Mouse (Mus musculus): ENCODE results near the gene Slfn3. TPM values are rescaled to one million over a fixed set of nuclear protein-coding genes. Genes with fewer than 3 reads are reported as not detected.
"Not testable (repeated sequence)": the region's sequence is repeated elsewhere in the genome, so short reads cannot be mapped to it uniquely, and the experiment has no call there.

Gene Slfn3
- polyA plus RNA-seq, 1 experiment from 2014 or later: 0.77 TPM

DNA sequence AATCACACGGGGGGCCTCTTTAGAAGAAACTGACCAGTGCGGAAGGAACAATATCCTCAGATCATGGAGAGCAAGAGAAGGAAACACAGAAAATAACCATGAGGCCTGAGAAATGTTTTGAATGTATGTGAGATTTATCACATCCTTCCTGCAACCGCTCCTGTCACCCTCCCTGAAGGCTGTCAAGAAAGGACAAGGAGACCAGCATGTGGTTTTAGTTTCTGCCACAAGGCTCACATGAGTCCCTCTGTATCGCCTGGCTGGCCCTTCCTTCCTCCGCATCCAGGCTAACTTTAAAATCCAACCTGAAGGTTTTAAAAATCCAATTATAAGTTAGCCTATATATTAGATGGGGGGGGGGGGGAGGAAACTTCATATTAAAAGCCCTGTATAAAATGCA is 32.7 kb downstream of the Slfn3 start:
- H3K9ac ChIP-seq (replicated peaks; ENCODE audit: low read depth, low read length); H3K4me3 ChIP-seq (ENCODE audit: low read depth, low read length); H3K9me3 ChIP-seq (ENCODE audit: control insufficient read depth, low read depth, low read length); ATAC-seq (ENCODE audit: insufficient number of reproducible peaks, insufficient read depth, low FRiP score, low read depth); H3K4me1 ChIP-seq (ENCODE audit: control insufficient read depth, insufficient read depth, low read length); H3K36me3 ChIP-seq (ENCODE audit: control insufficient read depth, insufficient read depth, low read length); H3K27ac ChIP-seq (ENCODE audit: low read length); H3K27me3 ChIP-seq (ENCODE audit: control insufficient read depth, insufficient read depth, low read length); H3K4me2 ChIP-seq (replicated peaks; ENCODE audit: low read depth, low read length): not testable (repeated sequence)
- 73% methylated on average over 5 of the region's 5 CpGs for WGBS

DNA sequence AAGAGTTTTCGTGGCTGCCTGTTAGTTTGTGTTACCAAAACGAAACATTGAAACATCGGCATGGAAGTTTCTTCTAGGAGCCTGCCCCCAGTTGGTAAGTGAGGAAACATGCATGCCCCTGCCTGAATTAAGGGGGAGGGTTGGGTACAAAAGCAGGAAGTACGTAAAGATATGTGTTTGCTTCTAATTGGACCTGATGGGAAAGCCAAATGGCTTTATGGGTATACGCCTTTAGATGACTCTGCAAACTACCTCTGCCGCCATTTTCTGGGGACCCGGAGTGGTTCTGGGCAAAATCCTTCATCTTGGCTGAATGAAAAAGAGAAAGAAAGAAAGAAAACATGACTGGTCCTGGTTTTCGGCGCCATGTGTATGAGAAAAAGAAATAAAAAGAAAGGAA is 33.1 kb downstream of the Slfn3 start:
- no peaks in the 10 kb centered on the region for H3K27me3 ChIP-seq (ENCODE audit: control insufficient read depth, insufficient read depth, low read length)
- H3K27ac ChIP-seq (ENCODE audit: low read length): no peak overlapping the region
- no peaks in the 10 kb centered on the region for H3K9me3 ChIP-seq (ENCODE audit: control insufficient read depth, low read depth, low read length)
- 89% methylated on average over 9 of the region's 9 CpGs for WGBS
- no peak for ATAC-seq (ENCODE audit: insufficient number of reproducible peaks, insufficient read depth, low FRiP score, low read depth)
- no peak overlapping the region for H3K9ac ChIP-seq (replicated peaks; ENCODE audit: low read depth, low read length)
- no peak overlapping the region for H3K4me3 ChIP-seq (ENCODE audit: low read depth, low read length)
- H3K4me1 ChIP-seq (ENCODE audit: control insufficient read depth, insufficient read depth, low read length): no peaks in the 10 kb centered on the region
- H3K4me2 ChIP-seq (replicated peaks; ENCODE audit: low read depth, low read length): no peak overlapping the region
- no peaks in the 10 kb centered on the region for H3K36me3 ChIP-seq (ENCODE audit: control insufficient read depth, insufficient read depth, low read length)

DNA sequence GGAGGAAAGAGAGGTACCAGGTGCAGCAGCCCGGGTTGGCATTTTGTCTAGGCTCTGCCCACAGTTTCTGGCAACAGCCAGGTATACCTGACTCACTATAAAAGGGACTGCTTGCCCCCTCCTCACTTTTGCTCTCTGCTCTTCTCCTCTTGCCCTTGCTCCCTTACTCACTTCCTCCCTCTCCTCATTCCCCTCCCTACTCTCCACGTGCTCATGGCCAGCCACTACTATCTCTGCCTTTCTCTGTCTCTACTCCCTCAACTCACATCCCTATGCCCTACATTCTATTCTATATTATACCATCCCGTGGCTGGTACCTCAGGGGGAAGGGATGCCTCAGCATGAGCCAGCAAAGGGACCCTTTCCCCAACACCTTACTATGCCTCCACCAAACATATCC is 33.6 kb downstream of the Slfn3 start:
- Histone ChIP-seq H3K4me1 (ENCODE audit: control insufficient read depth, insufficient read depth, low read length) (no peaks in the 10 kb centered on the region), H3K4me3 (ENCODE audit: low read depth, low read length) (no peak overlapping the region), H3K27ac (ENCODE audit: low read length) (no peak overlapping the region), H3K27me3 (ENCODE audit: control insufficient read depth, insufficient read depth, low read length) (no peaks in the 10 kb centered on the region), H3K4me2 (replicated peaks; ENCODE audit: low read depth, low read length) (no peak overlapping the region), H3K36me3 (ENCODE audit: control insufficient read depth, insufficient read depth, low read length) (no peaks in the 10 kb centered on the region), H3K9ac (replicated peaks; ENCODE audit: low read depth, low read length) (no peak overlapping the region), H3K9me3 (ENCODE audit: control insufficient read depth, low read depth, low read length) (no peaks in the 10 kb centered on the region)
- WGBS: 73% methylated on average over 3 of the region's 3 CpGs
- no peak for ATAC-seq (ENCODE audit: insufficient number of reproducible peaks, insufficient read depth, low FRiP score, low read depth)

DNA sequence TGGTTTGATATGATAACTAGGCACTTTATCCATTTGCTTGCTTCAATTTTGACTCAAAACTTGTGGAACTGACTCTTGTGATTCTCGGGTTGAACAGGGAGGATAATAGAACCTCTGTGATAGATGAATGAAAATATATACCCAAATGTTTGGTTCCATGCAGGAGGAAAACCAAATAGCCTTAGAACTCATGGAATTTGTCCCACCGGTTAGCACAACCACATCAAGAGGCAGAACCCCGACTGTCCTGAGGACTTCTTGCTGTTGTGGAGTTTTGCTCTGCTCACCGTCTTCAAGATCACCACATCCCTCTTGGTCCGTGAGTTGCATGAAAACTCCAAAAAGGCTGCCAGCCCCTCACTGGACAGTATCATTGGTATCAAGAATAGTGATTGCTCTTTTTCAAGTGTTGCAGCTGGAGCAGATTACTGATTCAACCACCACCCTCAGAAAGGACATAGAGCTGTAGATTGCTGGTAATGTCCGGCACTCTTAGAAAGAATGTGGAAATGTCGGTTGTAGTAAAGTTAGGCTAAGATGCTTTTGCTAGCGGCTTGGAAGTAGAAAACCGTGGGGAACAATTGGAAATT is 34.3 kb downstream of the Slfn3 start:
- Histone ChIP-seq H3K4me1 (ENCODE audit: control insufficient read depth, insufficient read depth, low read length) (no peaks in the 10 kb centered on the region), H3K9me3 (ENCODE audit: control insufficient read depth, low read depth, low read length) (no peaks in the 10 kb centered on the region), H3K4me3 (ENCODE audit: low read depth, low read length) (no peak overlapping the region), H3K27me3 (ENCODE audit: control insufficient read depth, insufficient read depth, low read length) (no peaks in the 10 kb centered on the region), H3K27ac (ENCODE audit: low read length) (no peak overlapping the region), H3K9ac (replicated peaks; ENCODE audit: low read depth, low read length) (no peak overlapping the region), H3K4me2 (replicated peaks; ENCODE audit: low read depth, low read length) (no peak overlapping the region), H3K36me3 (ENCODE audit: control insufficient read depth, insufficient read depth, low read length) (no peaks in the 10 kb centered on the region)
- WGBS: 89% methylated on average over 9 of the region's 9 CpGs
- no peak for ATAC-seq (ENCODE audit: insufficient number of reproducible peaks, insufficient read depth, low FRiP score, low read depth)

DNA sequence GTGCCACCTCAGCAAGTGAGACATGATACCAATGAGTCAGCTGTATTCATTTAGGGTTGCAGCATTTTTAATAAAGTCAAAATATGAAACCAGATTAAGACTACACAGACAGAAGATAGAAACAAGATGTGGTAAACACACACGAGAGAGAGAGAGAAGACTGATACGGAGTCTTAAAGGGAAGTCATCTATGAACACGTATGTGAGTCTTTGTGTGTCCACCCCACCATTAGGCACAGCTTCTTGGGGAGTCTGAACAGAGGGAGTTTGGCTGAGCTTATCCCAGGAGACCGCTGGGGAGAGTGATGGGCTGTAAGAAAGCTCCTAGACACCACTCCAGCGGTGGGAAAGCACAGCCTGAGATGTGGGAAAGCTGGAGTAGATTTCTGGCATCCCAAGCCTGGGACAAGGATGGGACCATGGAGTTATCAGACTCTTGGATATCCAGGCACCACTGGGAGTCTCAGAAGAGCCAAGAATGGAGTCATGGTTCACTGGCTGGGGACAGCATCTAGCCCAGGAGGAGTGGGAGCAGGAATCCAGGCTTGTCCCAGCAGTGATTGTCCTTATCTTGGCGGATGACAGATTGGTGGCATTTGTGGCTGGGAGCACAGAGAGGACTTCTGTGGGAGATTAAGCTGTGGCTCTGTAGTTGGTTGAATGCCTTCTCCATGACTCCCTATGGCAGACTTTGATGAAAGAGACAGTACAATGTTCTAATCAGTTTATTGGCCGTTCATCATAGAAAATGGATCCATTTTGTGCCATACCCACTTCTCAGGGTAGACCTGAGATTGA is 37.0 kb downstream of the Slfn3 start:
- Histone ChIP-seq H3K9me3 (ENCODE audit: control insufficient read depth, low read depth, low read length) (no peaks in the 10 kb centered on the region), H3K27me3 (ENCODE audit: control insufficient read depth, insufficient read depth, low read length) (no peaks in the 10 kb centered on the region), H3K27ac (ENCODE audit: low read length) (no peak overlapping the region), H3K36me3 (ENCODE audit: control insufficient read depth, insufficient read depth, low read length) (no peaks in the 10 kb centered on the region), H3K9ac (replicated peaks; ENCODE audit: low read depth, low read length) (no peak overlapping the region), H3K4me2 (replicated peaks; ENCODE audit: low read depth, low read length) (no peak overlapping the region), H3K4me1 (ENCODE audit: control insufficient read depth, insufficient read depth, low read length) (no peaks in the 10 kb centered on the region), H3K4me3 (ENCODE audit: low read depth, low read length) (no peak overlapping the region)
- 79% methylated on average over 7 of the region's 7 CpGs for WGBS
- ATAC-seq (ENCODE audit: insufficient number of reproducible peaks, insufficient read depth, low FRiP score, low read depth): no peak

DNA sequence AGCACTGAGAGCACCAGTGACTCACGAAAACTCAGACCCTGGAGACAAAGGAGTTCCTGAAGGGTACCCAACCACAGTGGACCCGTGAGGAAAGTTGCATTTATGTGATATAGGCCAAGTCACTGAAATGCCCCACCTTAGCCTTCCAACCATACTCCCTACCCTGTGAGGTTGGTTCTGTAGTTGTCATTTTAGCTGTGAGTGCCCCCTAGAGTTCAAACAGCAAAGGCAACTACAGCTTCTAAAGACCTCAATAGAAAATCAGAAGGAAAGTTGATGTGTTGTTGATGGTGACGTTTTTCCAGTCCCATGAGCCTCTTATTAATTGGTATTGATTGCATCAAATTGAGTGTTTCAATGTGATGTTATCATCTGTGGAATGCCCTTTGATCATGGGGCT is 39.8 kb downstream of the Slfn3 start:
- no peaks in the 10 kb centered on the region for H3K36me3 ChIP-seq (ENCODE audit: control insufficient read depth, insufficient read depth, low read length)
- no peak overlapping the region for H3K27ac ChIP-seq (ENCODE audit: low read length)
- no peaks in the 10 kb centered on the region for H3K27me3 ChIP-seq (ENCODE audit: control insufficient read depth, insufficient read depth, low read length)
- no peaks in the 10 kb centered on the region for H3K4me1 ChIP-seq (ENCODE audit: control insufficient read depth, insufficient read depth, low read length)
- no peak overlapping the region for H3K4me2 ChIP-seq (replicated peaks; ENCODE audit: low read depth, low read length)
- no peaks in the 10 kb centered on the region for H3K9me3 ChIP-seq (ENCODE audit: control insufficient read depth, low read depth, low read length)
- no peak for ATAC-seq (ENCODE audit: insufficient number of reproducible peaks, insufficient read depth, low FRiP score, low read depth)
- H3K9ac ChIP-seq (replicated peaks; ENCODE audit: low read depth, low read length): no peak overlapping the region
- H3K4me3 ChIP-seq (ENCODE audit: low read depth, low read length): no peak overlapping the region
- WGBS: 68% methylated on average over 3 of the region's 3 CpGs

DNA sequence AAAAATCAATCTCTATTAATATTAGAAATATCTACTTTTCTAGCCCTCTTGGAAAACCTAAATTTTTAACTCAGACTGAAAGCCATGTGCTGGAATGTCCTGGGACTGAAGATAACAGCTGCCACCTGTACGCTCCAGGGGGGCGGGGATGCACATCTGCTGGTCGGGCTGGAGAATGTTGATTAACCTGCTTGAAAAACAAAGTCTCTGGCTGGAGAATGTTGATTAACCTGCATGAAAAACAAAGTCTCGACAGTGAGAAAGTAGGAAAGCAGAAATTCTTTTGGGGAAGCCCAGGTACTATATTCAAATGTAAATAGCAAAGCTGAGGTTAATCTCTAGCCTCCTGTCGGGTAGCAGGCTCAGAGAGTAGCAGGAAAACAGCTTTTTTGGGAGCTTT is 42.5 kb downstream of the Slfn3 start:
- not testable (repeated sequence) for H3K27ac ChIP-seq (ENCODE audit: low read length); H3K4me2 ChIP-seq (replicated peaks; ENCODE audit: low read depth, low read length); H3K4me3 ChIP-seq (ENCODE audit: low read depth, low read length); ATAC-seq (ENCODE audit: insufficient number of reproducible peaks, insufficient read depth, low FRiP score, low read depth); H3K27me3 ChIP-seq (ENCODE audit: control insufficient read depth, insufficient read depth, low read length); H3K9me3 ChIP-seq (ENCODE audit: control insufficient read depth, low read depth, low read length); H3K9ac ChIP-seq (replicated peaks; ENCODE audit: low read depth, low read length); H3K36me3 ChIP-seq (ENCODE audit: control insufficient read depth, insufficient read depth, low read length); H3K4me1 ChIP-seq (ENCODE audit: control insufficient read depth, insufficient read depth, low read length)
- 37% methylated on average over 5 of the region's 5 CpGs for WGBS

DNA sequence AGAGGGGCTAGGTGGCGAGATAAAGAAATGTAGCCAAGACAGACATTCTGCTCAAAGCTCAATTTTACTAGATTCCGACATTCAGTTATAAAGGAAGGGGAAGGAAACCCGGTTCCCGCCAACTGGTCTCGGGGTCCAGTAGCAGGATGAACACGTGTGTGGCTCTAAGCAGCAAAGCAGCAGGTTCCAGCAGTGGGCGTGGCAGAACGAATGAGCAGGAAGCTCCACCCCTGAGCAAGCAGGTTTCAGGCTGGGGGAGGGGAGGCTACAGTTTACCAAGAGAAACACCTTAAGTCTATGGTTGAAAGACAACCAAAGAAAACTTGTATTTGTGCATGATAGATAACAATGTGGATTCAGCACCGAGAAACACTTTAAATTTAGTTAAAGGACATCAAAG is 46.3 kb downstream of the Slfn3 start:
- not testable (repeated sequence) for H3K27me3 ChIP-seq (ENCODE audit: control insufficient read depth, insufficient read depth, low read length); H3K9ac ChIP-seq (replicated peaks; ENCODE audit: low read depth, low read length); H3K4me1 ChIP-seq (ENCODE audit: control insufficient read depth, insufficient read depth, low read length); H3K27ac ChIP-seq (ENCODE audit: low read length); H3K36me3 ChIP-seq (ENCODE audit: control insufficient read depth, insufficient read depth, low read length); H3K4me3 ChIP-seq (ENCODE audit: low read depth, low read length); H3K4me2 ChIP-seq (replicated peaks; ENCODE audit: low read depth, low read length); H3K9me3 ChIP-seq (ENCODE audit: control insufficient read depth, low read depth, low read length); ATAC-seq (ENCODE audit: insufficient number of reproducible peaks, insufficient read depth, low FRiP score, low read depth)
- WGBS: 79% methylated on average over 9 of the region's 9 CpGs

DNA sequence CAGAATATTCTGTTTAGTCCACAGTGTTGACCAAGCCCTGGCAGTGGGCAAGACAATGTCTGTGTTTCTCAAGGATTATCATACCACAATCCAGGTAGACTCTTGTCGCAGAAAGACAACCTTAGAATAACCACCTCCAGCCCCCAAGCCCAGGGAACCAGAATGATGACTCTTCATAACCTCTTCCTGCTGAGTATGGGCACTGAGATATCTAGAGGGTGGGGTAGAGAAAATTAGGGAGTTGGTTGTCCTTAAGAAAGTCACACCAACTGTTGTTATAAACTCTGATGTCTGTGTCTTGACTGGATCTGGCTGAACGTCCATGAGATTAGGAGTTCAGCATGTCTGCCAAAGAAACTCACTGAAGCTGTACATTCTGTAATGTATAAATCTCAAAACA is 47.3 kb downstream of the Slfn3 start:
- no peaks in the 10 kb centered on the region for H3K9me3 ChIP-seq (ENCODE audit: control insufficient read depth, low read depth, low read length)
- H3K27ac ChIP-seq (ENCODE audit: low read length): no peak overlapping the region
- H3K4me2 ChIP-seq (replicated peaks; ENCODE audit: low read depth, low read length): no peak overlapping the region
- no peaks in the 10 kb centered on the region for H3K27me3 ChIP-seq (ENCODE audit: control insufficient read depth, insufficient read depth, low read length)
- no peak overlapping the region for H3K9ac ChIP-seq (replicated peaks; ENCODE audit: low read depth, low read length)
- H3K4me1 ChIP-seq (ENCODE audit: control insufficient read depth, insufficient read depth, low read length): no peaks in the 10 kb centered on the region
- no peak overlapping the region for H3K4me3 ChIP-seq (ENCODE audit: low read depth, low read length)
- no peak for ATAC-seq (ENCODE audit: insufficient number of reproducible peaks, insufficient read depth, low FRiP score, low read depth)
- H3K36me3 ChIP-seq (ENCODE audit: control insufficient read depth, insufficient read depth, low read length): no peaks in the 10 kb centered on the region
- WGBS: 87% methylated on average over 2 of the region's 2 CpGs
